Mouse (Mus musculus) kidney, adult 2 months (tissue): ENCODE measurements around the gene Kpna1.

Experiments
- CTCF ChIP-seq: fragments of 200-500 bp; conservative IDR thresholded peaks from 2 replicates; pipeline ENCODE4 v1.5.1; 2011; ENCODE audit warnings: low read depth, mild to moderate bottlenecking, control low read depth, low read length, moderate library complexity, mixed read lengths; ENCODE audit not compliant: insufficient read depth, insufficient read length
- POLR2A ChIP-seq: fragments of 200-500 bp; IDR thresholded peaks from one replicate; pipeline ENCODE4 v1.6.1; 2011; ENCODE audit warnings: low read depth, low read length, control low read depth

- TF ChIP-seq POLR2A = no peak
- TF ChIP-seq CTCF = no peak
Measured at GRCm38 (mm10) chr16:36054920-36055319, 76.4 kb downstream of the Kpna1 start.
